Mouse (Mus musculus) cerebellum, postnatal 14 days (tissue): ENCODE data around the gene Brd9.
"Not testable (repeated sequence)": the region's sequence is repeated elsewhere in the genome, so short reads cannot be mapped to it uniquely, and the experiment has no call there.

Experiments
- DNase-seq, 2 experiments: peaks; one replicate each; pipeline ENCODE4 v3.0.0; 2021; ENCODE audit warnings: mixed read lengths in 2 of 2

Gene Brd9

GRCm38 (mm10) chr13:73991267-73991666, 53.7 kb downstream of the Brd9 start:
- no peak for DNase-seq

GRCm38 (mm10) chr13:73996456-73996855, 58.8 kb downstream of the Brd9 start:
- no peak for DNase-seq

GRCm38 (mm10) chr13:74000519-74000918, 62.9 kb downstream of the Brd9 start:
- DNase-seq = no peak

- DNase-seq = no peak
These were observed 63.4 kb downstream of the Brd9 start for GRCm38 (mm10) chr13:74000961-74001360.

GRCm38 (mm10) chr13:74001492-74001891, 63.9 kb downstream of the Brd9 start:
- no peak for DNase-seq

GRCm38 (mm10) chr13:74006881-74007280, 69.3 kb downstream of the Brd9 start:
- not testable (repeated sequence) for DNase-seq

- DNase-seq = not testable (repeated sequence)
These were observed 70.6 kb downstream of the Brd9 start for GRCm38 (mm10) chr13:74008216-74008615.

- DNase-seq = peak; percentile 91 to 94
These were observed 71.5 kb downstream of the Brd9 start, which contains the start of gene Tppp for GRCm38 (mm10) chr13:74008948-74009718. Gene Tppp, plus strand, starts transcription at chr13:74009407.

GRCm38 (mm10) chr13:74009791-74010614, 72.4 kb downstream of the Brd9 start:
- peak; percentile 89 to 92 for DNase-seq
